Mouse (Mus musculus) gastrocnemius, postnatal 14 days (tissue): ENCODE measurements around the gene Kif18b. TPM values are rescaled to one million over a fixed set of nuclear protein-coding genes. Genes with fewer than 3 reads are reported as not detected.
A peak's percentile ranks its signal among the peaks of the same experiment; 100 is the strongest.

Experiments used
- DNase-seq: peaks from one replicate; pipeline ENCODE4 v3.0.0; 2021; ENCODE audit warnings: mixed read lengths
- intact Hi-C: fragments of 180-260 bp; cut with DNase I; formaldehyde crosslinking; loops from one replicate; pipeline ENCODE4 v1.15.1; 2025; ENCODE audit warnings: low total_unique reads
- total RNA-seq, 2 experiments: library from RNA; stranded (reverse); gene quantifications; 2 replicates each; pipeline ENCODE4 v1.2.3; 2021

Kif18b gene
- total RNA-seq, 2 experiments from 2014 or later = 1.8 to 2.0 TPM

DNA sequence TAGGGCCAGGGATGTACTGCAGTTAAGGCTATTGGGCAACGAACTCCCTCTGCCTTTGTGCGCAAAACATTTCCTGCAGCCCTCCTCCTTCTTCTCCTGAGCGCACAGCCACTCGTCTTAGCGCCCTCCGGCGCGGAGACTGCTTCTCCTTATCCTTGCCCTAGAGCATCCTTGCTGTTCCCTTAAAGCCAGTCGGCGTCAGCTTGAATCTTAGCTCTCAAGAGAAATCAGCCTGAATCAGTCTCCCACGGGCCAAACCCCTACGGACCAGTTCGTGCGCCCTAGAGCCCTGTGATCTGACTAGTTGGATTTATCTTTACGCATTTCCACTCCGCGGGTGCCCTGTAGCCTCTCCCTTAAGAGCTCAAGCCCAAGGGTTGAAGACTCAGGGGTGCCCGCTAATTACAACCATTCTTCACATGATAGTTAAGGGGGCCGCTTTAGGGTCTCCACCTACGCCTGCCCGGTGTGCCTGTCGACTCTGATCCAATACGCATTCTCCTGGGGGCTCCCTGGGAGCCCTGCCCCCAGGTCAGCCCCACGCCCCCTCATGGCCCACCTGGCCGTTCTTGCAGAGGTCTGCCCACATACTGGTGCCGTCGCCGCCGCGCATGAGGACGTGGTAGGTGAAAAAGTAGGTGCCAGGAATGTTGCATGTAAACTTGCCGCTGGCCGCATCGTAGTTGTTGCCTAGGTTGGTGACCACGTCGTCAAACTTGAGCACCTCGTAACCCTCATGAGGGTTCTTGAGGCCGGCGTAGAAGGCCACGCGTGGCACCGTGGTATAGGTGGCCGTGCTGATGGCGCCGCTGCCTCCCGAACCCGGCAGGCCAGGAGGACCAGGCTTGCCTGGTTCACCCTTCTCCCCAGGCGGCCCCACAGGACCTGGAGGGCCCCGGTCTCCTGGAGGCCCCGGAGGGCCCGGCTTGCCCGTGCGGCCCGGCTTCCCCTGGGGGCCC, 20.7 kb upstream of the Kif18b start:
- DNase-seq = no peak
- intact Hi-C loops = no loop called here

DNA sequence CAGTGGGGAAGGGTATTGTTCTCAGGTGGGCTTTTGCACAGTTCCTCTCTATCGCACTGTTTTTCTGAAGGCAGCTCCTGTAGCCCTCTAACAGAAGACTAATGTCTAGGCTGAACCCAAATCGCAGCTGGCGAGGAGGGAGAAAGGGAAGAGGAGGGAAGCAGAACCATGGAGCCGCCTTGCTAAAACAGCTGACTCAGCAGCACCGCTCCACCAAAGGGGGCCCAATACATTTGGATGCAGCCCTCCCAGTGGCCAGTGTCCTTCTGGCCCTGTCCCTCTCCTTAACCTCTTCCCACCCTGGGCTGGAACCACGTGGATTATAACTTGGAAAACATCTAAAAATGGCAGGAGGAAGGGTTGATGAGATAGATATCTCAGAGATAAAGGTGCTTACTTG, 16.3 kb upstream of the Kif18b start:
- intact Hi-C loops = no loop called here
- no peak for DNase-seq

DNA sequence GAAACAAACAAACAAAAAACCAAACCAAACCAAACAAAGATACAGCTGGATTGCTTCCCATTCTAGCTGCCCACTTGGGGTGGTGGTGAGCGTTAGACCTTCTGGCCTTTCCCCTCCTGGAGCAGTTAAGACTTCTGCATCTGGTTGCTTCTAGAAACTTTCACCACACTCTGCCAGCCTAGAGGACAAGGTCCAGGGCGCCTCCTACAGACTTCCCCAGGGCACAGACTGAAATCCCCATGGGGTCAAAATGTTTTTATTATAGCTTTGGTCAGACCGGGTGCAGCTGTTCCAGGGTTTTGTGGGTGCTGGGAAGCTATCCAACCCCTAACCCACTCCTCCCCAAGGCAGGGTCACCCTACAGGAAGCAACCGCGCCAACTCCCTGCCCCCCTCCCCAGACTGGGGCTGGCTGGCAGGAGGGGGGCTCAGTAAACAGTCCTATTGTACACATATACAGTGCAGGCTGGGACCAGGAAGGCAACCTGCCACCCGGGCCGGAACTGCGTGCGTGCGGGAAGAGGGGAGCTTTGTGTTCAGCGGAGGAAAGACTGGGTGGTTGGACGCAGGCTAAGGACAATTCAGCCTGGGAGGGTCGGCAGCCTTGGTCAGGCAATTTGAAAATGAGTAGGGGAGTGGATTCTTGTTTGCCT, 14.2 kb upstream of the Kif18b start:
- DNase-seq = no peak
- intact Hi-C loops = no loop called here

DNA sequence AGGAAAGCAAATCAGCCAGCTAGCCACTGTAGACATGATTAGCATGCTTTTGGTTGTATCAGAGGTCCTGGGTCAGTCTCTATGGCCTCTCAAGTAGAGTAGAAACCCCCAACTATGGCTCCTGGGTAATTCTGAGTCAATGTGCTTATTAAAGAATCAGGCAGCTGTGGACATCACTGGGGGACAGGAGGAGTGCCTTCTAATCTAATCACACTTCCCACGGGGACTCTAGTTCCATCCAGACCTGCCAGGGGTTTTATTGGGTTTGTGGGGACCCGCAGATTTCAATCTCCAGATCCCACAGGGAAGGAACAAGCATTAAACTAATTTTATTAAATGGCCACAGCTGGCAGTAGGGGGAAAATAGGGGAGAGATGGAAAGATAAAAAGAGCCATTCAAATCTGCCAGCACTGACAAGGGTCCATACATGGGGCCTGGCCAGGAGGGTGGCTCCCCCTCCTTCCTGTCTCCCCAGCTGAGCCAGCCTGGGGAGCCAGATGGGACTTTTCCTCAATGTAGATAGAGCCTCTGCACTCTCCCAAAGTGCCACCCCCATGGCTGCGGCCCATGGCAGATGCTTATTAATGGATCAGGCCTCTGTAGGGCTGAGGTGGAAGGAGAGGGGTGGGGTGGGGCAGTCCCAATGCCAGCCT, 12.7 kb upstream of the Kif18b start:
- DNase-seq = no peak
- intact Hi-C loops = no loop called here

DNA sequence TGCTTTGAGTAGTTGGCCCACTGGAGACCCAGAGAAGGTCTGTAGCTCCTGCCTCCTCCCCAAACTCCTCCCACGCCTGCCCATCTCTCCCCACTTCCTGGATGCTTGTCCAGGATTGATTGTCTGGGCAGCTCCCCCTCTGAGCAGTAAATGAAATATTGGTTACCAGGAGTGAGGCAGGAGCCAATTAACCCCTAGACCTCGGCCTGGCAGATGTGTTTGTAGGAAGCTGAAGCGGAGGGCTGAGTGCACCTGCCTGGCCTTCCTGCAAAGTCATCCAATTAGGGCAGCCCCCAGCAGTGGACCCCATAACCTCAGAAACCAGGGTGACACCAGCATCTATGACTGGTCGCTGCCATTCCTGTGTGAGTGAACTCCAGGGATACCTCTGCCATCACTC, 11.3 kb upstream of the Kif18b start:
- intact Hi-C loops = no loop called here
- no peak for DNase-seq

DNA sequence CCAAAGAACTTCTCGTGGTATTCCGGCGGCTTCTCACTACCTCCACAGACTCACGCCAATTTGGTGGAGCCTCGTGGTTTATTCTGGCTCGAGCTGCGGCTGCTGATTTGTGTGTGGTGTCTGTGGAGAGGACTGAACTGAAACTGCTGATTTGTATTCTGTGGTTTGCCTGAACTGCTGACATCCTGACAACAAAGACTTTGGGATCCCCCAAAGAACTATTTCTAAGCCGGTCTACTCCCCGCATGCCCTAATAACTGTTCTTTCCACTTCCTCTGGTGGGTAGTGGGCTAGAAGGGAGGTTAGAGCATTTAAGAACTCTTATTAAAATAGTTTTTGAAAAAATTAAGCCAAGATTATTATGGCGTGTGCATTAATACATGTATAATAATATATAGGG, 5.7 kb upstream of the Kif18b start:
- intact Hi-C loops = no loop called here
- no peak for DNase-seq

DNA sequence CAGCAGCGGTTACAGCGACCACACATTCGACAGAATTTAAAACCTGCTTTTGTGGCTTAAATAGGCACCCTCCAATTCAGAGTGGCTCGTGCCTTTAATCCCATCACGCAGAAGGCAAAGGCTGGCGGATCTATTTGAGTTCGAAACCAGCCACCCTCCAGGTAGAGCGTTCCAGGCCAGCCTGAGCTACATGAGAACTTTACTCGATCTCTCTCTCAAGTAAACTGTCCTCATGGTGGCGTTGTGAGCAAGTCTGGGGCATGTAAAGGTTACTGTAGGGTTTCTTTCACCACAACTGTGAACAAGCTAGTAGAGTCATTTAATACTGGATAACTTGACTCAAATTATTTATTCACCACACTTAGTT, 410 bp upstream of the Kif18b start:
- DNase-seq = no peak
- intact Hi-C loops = no loop called here

DNA sequence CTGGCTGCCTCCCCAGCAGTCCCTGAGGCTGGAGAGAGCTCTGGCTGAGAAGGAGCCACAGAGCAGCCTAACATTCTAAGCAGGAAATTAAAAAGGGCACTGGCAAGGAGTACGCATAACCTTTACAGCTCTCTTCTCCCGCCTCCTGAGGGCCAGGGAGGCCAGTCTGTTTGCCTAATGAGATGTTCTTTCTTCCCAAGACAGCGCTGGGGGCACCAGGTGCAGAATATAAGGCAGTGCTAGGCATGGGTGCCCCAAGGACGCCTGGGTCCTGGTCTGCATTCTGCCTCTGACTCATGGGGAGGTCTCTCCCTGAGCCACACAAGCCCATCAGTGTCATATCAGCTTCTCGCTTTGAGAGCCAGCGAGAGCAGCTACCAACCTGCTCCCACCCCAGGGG, 3.4 kb downstream of the Kif18b start:
- no peak for DNase-seq
- intact Hi-C loops = no loop called here

DNA sequence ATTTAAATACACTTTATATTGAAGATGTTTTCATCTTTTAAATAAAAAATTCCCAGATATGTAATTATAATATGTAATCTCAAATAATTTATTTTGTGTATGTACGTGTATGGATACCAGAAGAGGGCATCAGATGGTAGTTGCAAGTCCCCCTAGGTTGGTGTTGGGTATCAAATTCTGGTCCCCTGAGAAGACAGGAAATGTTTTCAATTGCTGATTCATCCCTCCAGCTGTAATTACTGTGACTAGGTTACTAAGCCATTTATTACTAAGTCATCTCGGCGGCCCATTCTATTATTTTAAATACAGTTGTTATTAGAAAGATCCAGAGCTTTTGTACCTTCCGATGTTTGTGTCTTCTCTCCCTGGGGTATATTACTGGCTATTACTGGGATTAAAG, 6.8 kb downstream of the Kif18b start:
- intact Hi-C loops = no loop called here
- DNase-seq = no peak

DNA sequence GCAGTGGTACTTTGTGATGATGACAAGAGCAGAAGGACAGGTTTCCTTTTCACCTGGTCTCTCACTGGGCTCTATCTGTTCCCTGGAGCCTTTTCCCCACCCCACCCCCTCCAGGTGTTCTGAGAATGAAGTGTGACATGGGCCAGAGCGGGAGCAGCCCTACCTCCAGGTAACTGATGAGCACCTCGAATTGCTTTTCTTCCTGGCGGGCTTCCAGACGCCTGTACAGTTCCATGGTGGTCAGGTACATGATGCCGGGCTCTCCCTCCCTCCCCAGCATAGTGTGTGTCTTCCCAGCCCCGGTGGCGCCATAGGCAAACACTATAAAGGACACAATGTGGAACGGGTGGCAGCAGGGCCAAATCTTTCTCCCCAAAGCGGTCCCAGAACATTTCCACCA, 9.5 kb downstream of the Kif18b start:
- no peak for DNase-seq
- intact Hi-C loops = no loop called here

DNA sequence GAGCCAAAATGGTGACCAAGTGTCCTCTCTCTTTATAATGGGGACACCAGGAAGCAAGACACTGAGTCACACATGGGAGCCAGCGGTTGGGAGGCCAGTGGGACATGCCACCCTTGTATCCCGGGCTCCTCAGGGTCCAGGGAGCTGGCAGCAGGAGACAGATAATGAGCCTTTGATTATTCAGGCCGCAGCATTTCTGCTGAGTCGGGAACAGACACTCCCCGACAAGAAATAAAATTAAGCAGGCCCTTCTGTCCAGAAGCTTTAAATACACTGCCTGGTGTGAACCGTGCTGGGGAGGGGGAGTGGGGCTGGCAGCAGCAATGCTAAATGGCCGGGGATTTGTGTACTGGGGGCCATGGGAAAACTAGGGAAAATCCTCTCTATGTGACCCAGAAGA, 13.5 kb downstream of the Kif18b start:
- no peak for DNase-seq
- intact Hi-C loops = no loop called here

DNA sequence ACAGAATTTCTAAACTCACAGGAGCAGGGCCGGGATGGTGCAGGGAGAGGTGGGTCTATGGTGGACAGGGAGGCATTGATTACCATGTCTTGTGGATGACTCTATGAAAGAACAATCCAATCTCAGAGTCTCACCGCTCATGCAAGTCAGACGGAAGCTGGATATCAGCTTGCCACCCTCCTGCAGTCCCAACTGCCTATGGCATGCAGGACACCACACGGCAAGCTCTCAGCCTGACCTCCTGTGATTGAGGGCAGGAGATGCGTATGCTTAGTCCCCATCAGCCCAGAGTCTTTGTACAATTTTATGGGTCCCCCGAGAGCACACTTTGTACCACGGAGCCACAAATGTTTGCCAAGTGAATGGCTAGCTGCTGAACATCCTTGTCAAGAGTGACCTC, 21.3 kb downstream of the Kif18b start:
- no peak for DNase-seq
- intact Hi-C loops = loop anchor here (5.0 to 10.0 kb wide), 2 partner anchors 89 to 151 kb away; no protein-coding TSS in a partner anchor

DNA sequence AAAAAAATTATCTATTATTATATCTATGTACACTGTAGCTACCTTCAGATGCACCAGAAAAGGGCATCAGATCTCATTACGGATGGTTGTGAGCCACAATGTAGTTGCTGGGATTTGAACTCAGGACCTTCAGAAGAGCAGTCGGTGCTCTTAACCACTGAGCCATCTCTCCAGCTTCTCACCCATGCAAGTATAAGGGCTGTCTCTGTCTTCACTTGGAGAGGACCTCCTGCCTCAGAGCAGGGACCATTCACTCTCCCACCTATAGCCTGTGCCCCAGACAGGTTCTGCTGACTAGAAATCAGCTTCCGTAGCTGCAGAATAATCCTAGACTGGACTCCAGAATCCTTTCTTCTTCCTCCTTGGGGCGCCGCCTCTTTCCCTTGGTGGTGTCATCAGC, 22.8 kb downstream of the Kif18b start:
- intact Hi-C loops = loop anchor here (5.0 to 10.0 kb wide), 2 partner anchors 90 to 153 kb away; no protein-coding TSS in a partner anchor
- no peak for DNase-seq

DNA sequence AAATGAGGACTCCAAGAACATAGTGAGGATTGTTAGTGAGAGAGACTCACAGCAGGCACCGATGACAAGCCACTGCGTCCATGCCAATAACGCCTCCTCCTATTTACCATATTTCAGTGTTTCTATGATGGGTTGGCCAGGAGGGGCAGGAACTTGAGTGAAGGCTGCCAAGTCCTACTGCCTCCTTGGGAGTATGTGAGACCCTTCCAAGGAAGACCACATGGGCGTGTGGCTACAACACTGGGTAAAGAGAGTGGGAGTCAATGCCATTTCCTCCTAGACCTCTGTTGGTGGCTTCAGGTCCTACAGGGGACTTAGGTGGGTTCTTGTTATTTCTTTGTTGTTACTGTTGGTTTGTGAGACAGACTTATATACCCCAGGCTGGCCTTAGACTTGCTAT, 23.7 kb downstream of the Kif18b start:
- intact Hi-C loops = loop anchor here (5.0 to 10.0 kb wide), 2 partner anchors 91 to 154 kb away; no protein-coding TSS in a partner anchor
- DNase-seq = no peak

DNA sequence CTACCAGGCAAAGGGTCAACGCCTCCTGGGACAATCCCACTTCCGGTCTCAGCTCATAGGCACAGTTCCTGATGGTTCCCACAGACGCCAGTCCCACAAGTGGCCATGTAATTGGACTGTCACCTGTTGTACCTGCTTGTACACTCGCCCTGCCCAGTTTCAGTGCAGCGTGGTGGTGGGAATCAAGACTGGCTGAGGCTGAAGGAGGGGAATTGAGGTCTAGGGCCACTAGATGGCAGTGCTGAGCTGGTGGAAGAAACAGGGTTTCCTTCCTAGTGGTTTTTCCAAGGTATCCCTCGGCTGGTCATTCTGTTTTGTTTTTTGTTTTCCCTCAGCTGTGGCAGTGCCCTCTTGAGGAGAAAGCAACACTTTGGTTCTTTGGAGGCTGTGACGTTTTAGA, 24.2 kb downstream of the Kif18b start, which contains the start of gene Gfap:
Gfap (minus strand) TSS at position 150 of the 400 bp plus-strand sequence.
- peak; percentile 78 for DNase-seq
- intact Hi-C loops = loop anchor here (5.0 to 10.0 kb wide), 2 partner anchors 92 to 154 kb away; no protein-coding TSS in a partner anchor

DNA sequence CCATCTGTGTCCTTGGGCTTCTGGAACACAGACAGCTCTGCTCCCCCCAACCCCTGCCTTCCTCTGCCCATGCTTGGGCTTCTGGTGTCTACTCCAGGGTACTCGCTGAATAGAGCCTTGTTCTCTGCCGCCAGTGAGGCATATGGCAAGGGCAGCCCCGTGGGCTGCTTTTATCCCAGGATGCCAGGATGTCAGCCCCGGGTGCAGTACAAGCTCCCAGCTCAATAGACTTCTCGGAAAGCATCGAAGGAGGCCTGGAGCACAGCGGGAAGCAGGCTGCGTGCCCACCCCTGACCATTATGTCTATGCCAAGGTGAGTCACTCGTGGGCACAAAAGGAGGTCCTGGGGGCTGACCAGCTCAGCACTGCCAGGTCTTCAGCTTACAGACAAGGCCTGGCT, 26.5 kb downstream of the Kif18b start:
- no peak for DNase-seq
- intact Hi-C loops = no loop called here

DNA sequence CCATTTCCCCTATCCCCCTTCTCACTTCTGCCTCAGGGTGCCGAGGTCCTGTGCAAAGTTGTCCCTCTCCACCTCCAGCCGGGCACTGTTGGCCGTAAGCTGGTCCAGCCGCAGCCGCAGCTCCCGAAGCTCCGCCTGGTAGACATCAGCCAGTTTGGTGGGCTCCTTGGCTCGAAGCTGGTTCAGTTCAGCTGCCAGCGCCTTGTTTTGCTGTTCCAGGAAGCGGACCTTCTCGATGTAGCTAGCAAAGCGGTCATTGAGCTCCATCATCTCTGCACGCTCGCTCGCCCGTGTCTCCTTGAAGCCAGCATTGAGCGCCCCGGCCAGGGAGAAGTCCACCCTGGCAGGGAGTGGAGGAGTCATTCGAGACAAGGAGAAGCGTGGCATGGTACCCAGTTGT, 28.3 kb downstream of the Kif18b start:
- intact Hi-C loops = no loop called here
- DNase-seq = no peak

DNA sequence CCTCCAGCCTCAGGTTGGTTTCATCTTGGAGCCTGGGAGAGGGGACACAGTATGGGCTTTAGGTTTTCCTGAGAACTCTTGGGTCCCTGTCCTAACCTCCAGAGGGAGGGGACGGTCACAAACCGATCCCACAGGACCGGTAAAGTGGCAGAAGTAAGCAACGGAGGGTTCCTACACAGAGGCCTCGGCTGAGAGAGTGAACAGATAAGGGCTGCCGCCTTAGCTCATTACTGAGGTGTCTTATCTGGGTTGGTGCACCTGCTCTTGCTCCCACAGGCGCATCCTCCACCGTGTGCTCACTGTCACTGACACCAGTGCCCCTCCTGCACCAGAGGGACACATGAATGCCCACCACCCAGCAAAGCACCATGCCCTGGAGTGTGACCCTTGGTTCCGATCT, 29.1 kb downstream of the Kif18b start:
- DNase-seq = no peak
- intact Hi-C loops = no loop called here

DNA sequence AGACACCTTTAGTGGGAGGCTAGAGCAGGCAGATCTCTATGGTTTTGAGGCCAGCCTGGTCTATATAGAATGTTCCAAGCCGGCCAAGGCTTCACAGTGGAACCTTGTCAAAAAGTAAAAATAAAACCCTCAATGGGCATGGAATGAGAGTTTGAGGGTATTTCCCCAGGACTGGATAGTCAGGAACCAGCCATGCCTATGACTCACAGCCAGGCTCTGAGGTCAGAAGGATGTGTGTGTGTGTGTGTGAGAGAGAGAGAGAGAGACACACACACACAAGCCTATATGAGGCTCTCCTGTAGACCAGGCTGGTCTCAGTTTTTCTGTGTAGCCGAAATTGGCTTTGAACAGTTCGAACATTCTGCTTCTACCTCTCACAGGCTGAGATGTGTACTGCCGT, 30.2 kb downstream of the Kif18b start:
- no peak for DNase-seq
- intact Hi-C loops = no loop called here

DNA sequence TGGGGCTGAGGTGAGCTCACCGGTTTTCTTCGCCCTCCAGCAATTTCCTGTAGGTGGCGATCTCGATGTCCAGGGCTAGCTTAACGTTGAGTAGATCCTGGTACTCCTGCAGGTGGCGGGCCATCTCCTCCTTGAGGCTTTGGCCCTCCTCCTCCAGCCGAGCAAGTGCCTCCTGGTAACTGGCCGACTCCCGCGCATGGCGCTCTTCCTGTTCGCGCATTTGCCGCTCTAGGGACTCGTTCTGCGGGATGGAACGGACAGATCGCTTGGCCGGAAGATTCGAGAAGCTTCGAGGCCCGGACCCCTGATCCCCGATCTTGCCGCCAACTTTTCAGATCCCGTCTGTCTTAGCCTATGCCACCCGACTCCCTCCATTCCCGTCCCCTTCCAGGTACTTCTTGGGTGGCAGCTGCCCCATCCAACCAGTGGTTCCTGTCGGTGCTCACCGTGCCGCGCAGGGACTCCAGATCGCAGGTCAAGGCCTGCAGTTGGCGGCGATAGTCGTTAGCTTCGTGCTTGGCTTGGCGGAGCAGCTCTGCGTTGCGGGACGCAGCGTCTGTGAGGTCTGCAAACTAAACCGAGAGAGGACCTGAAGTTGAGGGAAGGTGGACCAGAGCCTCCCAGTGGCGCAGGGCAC, 31.8 kb downstream of the Kif18b start:
- intact Hi-C loops = no loop called here
- DNase-seq = peak; percentile 67
